Mouse (Mus musculus): ENCODE data around the gene Wdhd1. TPM values are rescaled to one million over a fixed set of nuclear protein-coding genes. Genes with fewer than 3 reads are reported as not detected.

Wdhd1 gene
- polyA plus RNA-seq, 1 experiment from 2014 or later: 36.5 TPM

DNA sequence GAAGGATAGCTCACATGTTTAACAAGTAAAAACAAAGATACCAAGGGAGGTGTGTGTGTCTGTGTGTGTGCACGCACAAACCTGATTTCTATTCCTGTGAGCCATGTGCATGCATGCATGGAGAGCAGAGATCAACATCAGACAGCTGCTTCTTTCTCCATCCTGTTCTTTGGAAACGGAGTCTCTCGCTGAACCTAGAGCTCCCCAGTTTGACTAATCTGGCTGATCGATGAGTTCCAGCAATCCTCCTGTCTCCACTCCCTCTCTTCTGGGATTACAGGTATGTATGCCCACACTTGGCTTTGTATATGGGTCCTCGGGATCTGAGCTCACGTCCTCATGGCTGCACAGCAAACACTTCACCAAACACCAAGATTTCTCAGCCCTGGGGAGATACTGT is 83.2 kb downstream of the Wdhd1 start:
- Histone ChIP-seq H3K36me3 (no peaks in the 10 kb centered on the region), H3K9ac (no peak overlapping the region), H3K4me3 (no peak overlapping the region), H3K4me1 (peaks cover 2% of the 10 kb centered on the region), H3K9me3 (no peaks in the 10 kb centered on the region), H3K4me2 (no peak overlapping the region), H3K27me3 (peaks cover 10% of the 10 kb centered on the region), H3K27ac (no peak overlapping the region)
- ATAC-seq (ENCODE audit: insufficient number of reproducible peaks, insufficient read depth, low FRiP score, low TSS enrichment, low read depth): no peak
- 65% methylated on average over 6 of the region's 6 CpGs for WGBS

- H3K9ac ChIP-seq: no peak overlapping the region
- H3K4me1 ChIP-seq: peaks cover 7% of the 10 kb centered on the region
- no peaks in the 10 kb centered on the region for H3K9me3 ChIP-seq
- no peak for ATAC-seq (ENCODE audit: insufficient number of reproducible peaks, insufficient read depth, low FRiP score, low TSS enrichment, low read depth)
- 45% methylated on average over 5 of the region's 5 CpGs for WGBS
- no peak overlapping the region for H3K27ac ChIP-seq
- no peak overlapping the region for H3K4me3 ChIP-seq
- no peak overlapping the region for H3K4me2 ChIP-seq
- peaks cover 24% of the 10 kb centered on the region for H3K27me3 ChIP-seq
- H3K36me3 ChIP-seq: no peaks in the 10 kb centered on the region
Observed at GRCm38 (mm10) chr14:47191861-47192260, 84.8 kb downstream of the Wdhd1 start.

Other genes with a start within 250 kb of the Wdhd1 start
- 0.94 and 1.1 TPM in 2 replicates for gene Gch1, start 87.4 kb downstream of the Wdhd1 start, polyA plus RNA-seq (2015; fragmentation: Nextera tagmentation; extraction: Ambion mirVana)
- 3.7 TPM in 2 replicates for gene Socs4, start 74 bp upstream of the Wdhd1 start, polyA plus RNA-seq (2015; fragmentation: Nextera tagmentation; extraction: Ambion mirVana)
- gene Mapk1ip1l, start 21.4 kb upstream of the Wdhd1 start, polyA plus RNA-seq (2015; fragmentation: Nextera tagmentation; extraction: Ambion mirVana): 73.1 and 76.5 TPM in 2 replicates
- gene Lgals3, start 90.9 kb upstream of the Wdhd1 start, polyA plus RNA-seq (2015; fragmentation: Nextera tagmentation; extraction: Ambion mirVana): 14.7 and 19.4 TPM in 2 replicates
- gene Dlgap5, start 141.6 kb upstream of the Wdhd1 start, polyA plus RNA-seq (2015; fragmentation: Nextera tagmentation; extraction: Ambion mirVana): 47.1 and 56.7 TPM in 2 replicates
- 22.3 and 24.8 TPM in 2 replicates for gene Fbxo34, start 173.6 kb upstream of the Wdhd1 start, polyA plus RNA-seq (2015; fragmentation: Nextera tagmentation; extraction: Ambion mirVana)